Mouse (Mus musculus): ENCODE measurements at regions not wholly inside any gene's neighbourhood (a gene's known extent, or its start where the extent isn't known, plus 50 kb on each side); places are given as distances from the start of the nearest gene placed in this dataset.
"Not testable (repeated sequence)": the region's sequence is repeated elsewhere in the genome, so short reads cannot be mapped to it uniquely, and the experiment has no call there.

DNA sequence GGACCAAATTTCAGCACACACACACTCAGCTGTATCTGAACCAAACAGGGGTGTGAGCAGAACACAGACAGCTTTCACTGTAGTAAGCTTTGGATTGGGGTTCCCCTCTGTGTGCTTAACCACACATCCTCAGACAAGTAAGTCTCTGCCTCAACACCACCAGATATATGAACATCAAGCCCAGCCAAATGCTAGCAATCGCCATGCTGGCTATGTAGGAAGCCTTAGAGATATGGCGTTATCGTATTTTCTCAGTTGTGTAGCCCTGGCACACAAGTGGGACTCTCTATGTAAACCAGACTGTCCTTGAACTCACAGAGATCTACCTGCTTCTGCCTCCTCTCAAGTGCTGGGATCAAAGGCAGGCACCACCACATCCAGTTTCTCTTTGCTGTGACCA is 99.9 kb upstream of the Plcl2 start:
- H3K9ac ChIP-seq = no peak overlapping the region
- no peaks in the 10 kb centered on the region for H3K4me1 ChIP-seq
- no peaks in the 10 kb centered on the region for H3K27me3 ChIP-seq
- no peaks in the 10 kb centered on the region for H3K36me3 ChIP-seq
- H3K9me3 ChIP-seq = no peaks in the 10 kb centered on the region
- H3K4me3 ChIP-seq = no peak overlapping the region
- 94% methylated on average over 3 of the region's 3 CpGs for WGBS
- ATAC-seq (ENCODE audit: borderline replicate concordance, extremely low read depth, low FRiP score, low TSS enrichment) = no peak
- no peak overlapping the region for H3K4me2 ChIP-seq
- H3K27ac ChIP-seq = no peak overlapping the region

GRCm38 (mm10) chr17:50409895-50410294 is 99.3 kb upstream of the Plcl2 start:
- Histone ChIP-seq H3K9ac (no peak overlapping the region), H3K4me3 (no peak overlapping the region), H3K4me2 (no peak overlapping the region), H3K27ac (no peak overlapping the region), H3K27me3 (no peaks in the 10 kb centered on the region), H3K36me3 (no peaks in the 10 kb centered on the region), H3K4me1 (no peaks in the 10 kb centered on the region), H3K9me3 (no peaks in the 10 kb centered on the region)
- ATAC-seq (ENCODE audit: borderline replicate concordance, extremely low read depth, low FRiP score, low TSS enrichment) = no peak
- 82% methylated on average over 8 of the region's 8 CpGs for WGBS

DNA sequence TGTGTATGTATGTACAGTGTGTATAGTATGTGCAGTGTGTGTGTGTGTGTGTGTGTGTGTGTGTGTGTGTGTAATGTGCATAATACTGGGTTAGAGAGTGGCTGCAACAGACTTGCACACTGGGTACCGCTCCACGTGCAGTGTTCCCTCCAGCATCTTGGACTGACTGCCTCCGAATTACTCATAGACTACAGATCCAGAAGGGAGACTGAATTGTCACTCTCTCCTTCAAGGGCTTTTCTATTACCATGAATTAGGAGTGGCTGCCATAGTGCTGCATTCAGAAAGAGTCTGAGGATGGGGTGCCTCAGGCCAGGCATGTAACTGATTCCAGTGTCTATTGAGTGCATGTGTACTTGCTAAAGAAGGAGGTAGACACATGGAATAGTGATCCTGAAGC is 98.9 kb upstream of the Plcl2 start:
- WGBS = 93% methylated on average over 3 of the region's 3 CpGs
- no peak overlapping the region for H3K4me3 ChIP-seq
- H3K9me3 ChIP-seq = no peaks in the 10 kb centered on the region
- H3K27ac ChIP-seq = no peak overlapping the region
- no peaks in the 10 kb centered on the region for H3K4me1 ChIP-seq
- H3K36me3 ChIP-seq = no peaks in the 10 kb centered on the region
- ATAC-seq (ENCODE audit: borderline replicate concordance, extremely low read depth, low FRiP score, low TSS enrichment) = no peak
- no peak overlapping the region for H3K9ac ChIP-seq
- H3K27me3 ChIP-seq = no peaks in the 10 kb centered on the region
- H3K4me2 ChIP-seq = no peak overlapping the region

DNA sequence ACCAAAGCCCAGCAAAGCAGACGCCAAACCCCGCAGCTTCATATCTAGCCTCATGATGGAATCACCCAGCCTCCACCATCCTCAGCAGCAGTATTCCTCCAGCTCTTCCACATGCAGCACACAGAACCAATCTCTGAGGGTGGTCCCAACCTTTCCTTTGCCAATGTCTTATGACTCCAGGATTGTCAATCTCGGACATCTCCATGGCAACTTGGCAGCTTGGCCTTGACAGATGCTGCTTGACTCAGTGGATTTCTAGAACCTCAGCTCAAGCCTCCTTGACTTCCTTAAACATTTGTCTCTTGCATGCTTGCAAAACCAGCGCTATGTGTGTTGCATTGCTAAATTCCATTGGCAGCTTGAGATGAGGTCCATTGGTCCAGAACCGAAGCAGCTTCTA is 96.8 kb upstream of the Plcl2 start:
- WGBS = 89% methylated on average over 5 of the region's 5 CpGs

DNA sequence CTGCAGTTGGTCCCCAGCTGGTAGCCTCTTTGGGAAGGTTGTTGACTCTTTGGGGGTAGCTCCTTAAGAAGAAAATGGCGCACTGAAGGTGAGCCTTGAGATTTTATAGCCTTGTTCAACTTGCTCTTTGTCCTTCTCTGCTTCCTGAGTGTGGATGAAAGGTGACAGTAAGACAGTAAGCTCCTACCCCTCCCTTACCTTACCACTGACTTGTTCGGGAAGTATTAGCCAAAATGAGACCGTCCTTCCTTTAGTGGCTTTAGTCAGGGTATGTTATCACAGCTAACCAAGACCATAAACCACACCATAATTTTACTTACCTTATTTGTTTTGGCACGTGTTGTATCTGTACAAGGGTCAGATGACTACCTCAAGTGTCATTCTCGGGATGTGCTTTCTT is 95.3 kb upstream of the Plcl2 start:
- H3K27me3 ChIP-seq = no peaks in the 10 kb centered on the region
- no peak overlapping the region for H3K9ac ChIP-seq
- no peaks in the 10 kb centered on the region for H3K9me3 ChIP-seq
- no peaks in the 10 kb centered on the region for H3K36me3 ChIP-seq
- no peak for ATAC-seq (ENCODE audit: borderline replicate concordance, extremely low read depth, low FRiP score, low TSS enrichment)
- no peak overlapping the region for H3K4me2 ChIP-seq
- no peak overlapping the region for H3K4me3 ChIP-seq
- H3K27ac ChIP-seq = no peak overlapping the region
- 85% methylated on average over 5 of the region's 5 CpGs for WGBS
- H3K4me1 ChIP-seq = no peaks in the 10 kb centered on the region

More for the DNA sequence above, 96.8 kb upstream of the Plcl2 start:
- Histone ChIP-seq H3K9ac (no peak overlapping the region), H3K4me3 (no peak overlapping the region), H3K36me3 (no peaks in the 10 kb centered on the region), H3K4me1 (no peaks in the 10 kb centered on the region), H3K27ac (no peak overlapping the region), H3K9me3 (no peaks in the 10 kb centered on the region), H3K4me2 (no peak overlapping the region), H3K27me3 (no peaks in the 10 kb centered on the region)
- no peak for ATAC-seq (ENCODE audit: borderline replicate concordance, extremely low read depth, low FRiP score, low TSS enrichment)

GRCm38 (mm10) chr17:50415331-50416005 is 93.7 kb upstream of the Plcl2 start:
- H3K4me1 ChIP-seq = no peaks in the 10 kb centered on the region
- ATAC-seq (ENCODE audit: borderline replicate concordance, extremely low read depth, low FRiP score, low TSS enrichment) = no peak
- H3K9me3 ChIP-seq = no peaks in the 10 kb centered on the region
- no peak overlapping the region for H3K9ac ChIP-seq
- no peaks in the 10 kb centered on the region for H3K36me3 ChIP-seq
- no peak overlapping the region for H3K27ac ChIP-seq
- no peak overlapping the region for H3K4me2 ChIP-seq
- no peak overlapping the region for H3K4me3 ChIP-seq
- WGBS = 86% methylated on average over 2 of the region's 2 CpGs
- H3K27me3 ChIP-seq = no peaks in the 10 kb centered on the region

- H3K4me3 ChIP-seq = no peak overlapping the region
- no peaks in the 10 kb centered on the region for H3K4me1 ChIP-seq
- no peaks in the 10 kb centered on the region for H3K36me3 ChIP-seq
- no peak for ATAC-seq (ENCODE audit: borderline replicate concordance, extremely low read depth, low FRiP score, low TSS enrichment)
- no peak overlapping the region for H3K9ac ChIP-seq
- H3K27ac ChIP-seq = no peak overlapping the region
- no peaks in the 10 kb centered on the region for H3K27me3 ChIP-seq
- 53% methylated on average over 1 of the region's 1 CpGs for WGBS
- no peaks in the 10 kb centered on the region for H3K9me3 ChIP-seq
- no peak overlapping the region for H3K4me2 ChIP-seq
Observed at GRCm38 (mm10) chr17:50416119-50416518, 93.1 kb upstream of the Plcl2 start.

- 59% methylated on average over 3 of the region's 3 CpGs for WGBS
- Histone ChIP-seq H3K4me2 (no peak overlapping the region), H3K36me3 (no peaks in the 10 kb centered on the region), H3K4me3 (no peak overlapping the region), H3K27me3 (no peaks in the 10 kb centered on the region), H3K9me3 (no peaks in the 10 kb centered on the region), H3K4me1 (no peaks in the 10 kb centered on the region), H3K27ac (no peak overlapping the region), H3K9ac (no peak overlapping the region)
- ATAC-seq (ENCODE audit: borderline replicate concordance, extremely low read depth, low FRiP score, low TSS enrichment) = no peak
Observed at GRCm38 (mm10) chr17:50416538-50417113, 92.6 kb upstream of the Plcl2 start.

DNA sequence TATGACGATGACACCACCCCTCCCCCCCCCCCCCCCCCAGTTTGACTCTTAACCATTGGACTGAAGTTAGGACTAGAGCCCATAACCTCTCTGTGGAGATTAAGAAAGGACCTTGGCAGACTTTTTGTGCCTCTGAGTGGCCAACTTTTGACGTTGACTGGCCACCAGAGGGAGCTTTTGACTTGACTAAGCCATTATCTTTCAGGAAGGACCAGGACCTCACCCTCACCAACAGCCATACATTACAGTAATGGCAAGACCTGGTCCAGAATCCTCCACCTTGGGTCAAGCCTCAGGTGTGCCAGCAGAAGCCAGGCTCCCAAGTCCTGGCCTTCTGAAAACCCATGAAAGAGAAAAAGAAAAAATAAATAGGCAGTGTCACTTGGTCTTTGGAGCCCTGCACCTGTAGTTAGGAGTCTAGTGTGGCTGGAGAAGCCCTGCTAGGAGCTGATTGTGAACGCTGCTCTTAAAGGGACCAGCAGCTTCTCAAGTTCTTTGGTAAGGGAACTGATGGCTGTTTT is 90.3 kb upstream of the Plcl2 start:
- Histone ChIP-seq H3K36me3 (no peaks in the 10 kb centered on the region), H3K9ac (no peak overlapping the region), H3K4me2 (no peak overlapping the region), H3K4me1 (no peaks in the 10 kb centered on the region), H3K27me3 (no peaks in the 10 kb centered on the region), H3K4me3 (no peak overlapping the region), H3K27ac (no peak overlapping the region), H3K9me3 (no peaks in the 10 kb centered on the region)
- no peak for ATAC-seq (ENCODE audit: borderline replicate concordance, extremely low read depth, low FRiP score, low TSS enrichment)
- 64% methylated on average over 3 of the region's 3 CpGs for WGBS

- not testable (repeated sequence) for ATAC-seq (ENCODE audit: borderline replicate concordance, extremely low read depth, low FRiP score, low TSS enrichment); H3K4me2 ChIP-seq; H3K4me3 ChIP-seq; H3K9me3 ChIP-seq; H3K27ac ChIP-seq; H3K27me3 ChIP-seq; H3K9ac ChIP-seq; H3K4me1 ChIP-seq; H3K36me3 ChIP-seq
Observed at GRCm38 (mm10) chr17:50419551-50419950, 89.7 kb upstream of the Plcl2 start.

DNA sequence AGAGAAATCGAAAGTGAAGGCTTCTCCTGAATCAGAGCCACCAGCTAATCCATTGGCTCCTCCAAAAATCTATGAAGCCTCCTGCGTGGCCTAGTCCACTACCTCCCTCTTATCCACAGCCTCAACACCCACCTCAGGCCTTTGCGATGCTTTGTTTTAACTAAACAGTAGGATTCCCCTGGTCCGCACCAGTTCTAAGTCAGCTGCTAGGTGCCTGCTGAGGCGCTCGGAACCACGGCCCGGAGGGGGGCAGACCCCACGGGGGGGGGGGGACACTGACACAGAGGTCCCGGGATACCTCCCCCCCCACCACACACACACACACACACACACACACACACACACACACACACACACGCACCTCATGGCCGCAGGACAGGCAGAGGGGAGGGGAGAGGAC is 89.2 kb upstream of the Plcl2 start:
- Histone ChIP-seq H3K4me2 (no peak overlapping the region), H3K9me3 (no peaks in the 10 kb centered on the region), H3K27ac (no peak overlapping the region), H3K36me3 (no peaks in the 10 kb centered on the region), H3K4me1 (no peaks in the 10 kb centered on the region), H3K4me3 (no peak overlapping the region), H3K27me3 (no peaks in the 10 kb centered on the region), H3K9ac (no peak overlapping the region)
- WGBS = 72% methylated on average over 9 of the region's 12 CpGs
- ATAC-seq (ENCODE audit: borderline replicate concordance, extremely low read depth, low FRiP score, low TSS enrichment) = peak; percentile 80; the same call in 1 of the 2 replicates

DNA sequence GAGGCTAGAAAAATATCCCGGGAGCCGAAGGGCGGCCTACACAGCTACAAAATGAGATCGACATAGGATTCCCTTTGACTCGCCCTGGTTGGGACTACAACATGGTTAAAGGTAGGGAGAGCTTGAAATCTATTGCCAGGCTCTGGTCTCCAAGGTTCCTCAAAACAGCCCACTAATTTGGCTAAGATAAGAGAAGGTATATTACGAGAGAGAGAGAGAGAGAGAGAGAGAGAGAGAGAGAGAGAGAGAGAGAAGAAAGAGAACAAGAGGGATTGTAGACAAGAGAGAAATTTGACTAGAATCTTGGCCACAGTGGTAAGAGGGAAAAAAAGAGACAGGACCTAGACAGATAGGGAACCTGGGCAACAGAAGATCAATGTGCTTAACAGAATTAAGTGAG is 88.5 kb upstream of the Plcl2 start:
- H3K27me3 ChIP-seq = no peaks in the 10 kb centered on the region
- no peaks in the 10 kb centered on the region for H3K9me3 ChIP-seq
- 96% methylated on average over 6 of the region's 6 CpGs for WGBS
- ATAC-seq (ENCODE audit: borderline replicate concordance, extremely low read depth, low FRiP score, low TSS enrichment) = no peak
- H3K4me1 ChIP-seq = no peaks in the 10 kb centered on the region
- H3K4me2 ChIP-seq = no peak overlapping the region
- H3K4me3 ChIP-seq = no peak overlapping the region
- H3K27ac ChIP-seq = no peak overlapping the region
- no peaks in the 10 kb centered on the region for H3K36me3 ChIP-seq
- no peak overlapping the region for H3K9ac ChIP-seq
